Mouse (Mus musculus) CH12.LX (cell line): Measurements from ENCODE around the gene Cdkl5. TPM values are rescaled to one million over a fixed set of nuclear protein-coding genes. Genes with fewer than 3 reads are reported as not detected.

Experiments
- DNase-seq: peaks from one replicate; pipeline ENCODE4 v3.0.0-alpha.2; 2013; ENCODE audit errors: extremely low read depth
- H3K27ac ChIP-seq: 2 replicates; pipeline ENCODE4 v1.5.1; 2012; ENCODE audit warnings: low read depth, mild to moderate bottlenecking, control low read depth, moderate library complexity; ENCODE audit not compliant: insufficient read depth
- H3K27me3 ChIP-seq: replicated peaks from 2 replicates; pipeline ENCODE3; 2012; ENCODE audit warnings: inconsistent platforms
- H3K36me3 ChIP-seq, 2 experiments: replicated peaks in 1 of 2; 2 replicates each; pipeline versions ENCODE3 to v1.6.1; 2012; ENCODE audit warnings: inconsistent platforms in 1 of 2, low read length in 1 of 2, mild to moderate bottlenecking in 1 of 2, mixed read lengths in 1 of 2, moderate library complexity in 1 of 2; ENCODE audit not compliant: control insufficient read depth in 1 of 2, insufficient read depth in 1 of 2
- H3K4me1 ChIP-seq, 2 experiments: 2 replicates each; pipeline ENCODE4 v1.6.1; 2012; ENCODE audit warnings: inconsistent platforms in 1 of 2, moderate library complexity in 1 of 2; ENCODE audit not compliant: insufficient read depth in 2 of 2, control insufficient read depth in 1 of 2
- H3K4me2 ChIP-seq: 2 replicates; pipeline ENCODE4 v1.6.1; 2012; ENCODE audit warnings: low read depth, mild to moderate bottlenecking, control low read depth; ENCODE audit not compliant: poor library complexity, insufficient read depth, severe bottlenecking
- H3K4me3 ChIP-seq, 3 experiments: fragments of 150-350 bp in 1 of 3; sonication (generic) in 1 of 3; replicated peaks in 1 of 3; 2 replicates each; pipeline versions ENCODE3 to v1.5.1; 2011 to 2012; ENCODE audit warnings: low read depth in 2 of 3, low read length in 2 of 3, mild to moderate bottlenecking in 2 of 3, moderate library complexity in 2 of 3, control low read depth in 1 of 3, improper control_type of control experiment in 1 of 3, inconsistent platforms in 1 of 3, mixed read lengths in 1 of 3; ENCODE audit not compliant: poor library complexity in 1 of 3
- H3K79me2 ChIP-seq: replicated peaks from 2 replicates; pipeline ENCODE4 v1.6.1; 2012; ENCODE audit warnings: mild to moderate bottlenecking, moderate library complexity; ENCODE audit not compliant: control insufficient read depth, poor library complexity, insufficient read depth, severe bottlenecking; ENCODE audit errors: extremely low read depth
- H3K9ac ChIP-seq: 2 replicates; pipeline ENCODE4 v1.6.1; 2012; ENCODE audit warnings: low read depth, mild to moderate bottlenecking, control low read depth, moderate library complexity; ENCODE audit not compliant: insufficient read depth
- H3K9me3 ChIP-seq: replicated peaks from 2 replicates; pipeline ENCODE3; 2012; ENCODE audit warnings: low read length, inconsistent platforms, mixed read lengths
- BHLHE40 ChIP-seq: IDR thresholded peaks from 2 replicates; pipeline ENCODE4 v1.6.1; 2011; ENCODE audit warnings: mild to moderate bottlenecking, low read depth, low read length, improper control_type of control experiment
- CHD1 ChIP-seq: IDR thresholded peaks from 2 replicates; pipeline ENCODE4 v1.6.1; 2012; ENCODE audit warnings: low read depth, low read length, improper control_type of control experiment, inconsistent platforms
- CTCF ChIP-seq, 2 experiments: IDR thresholded peaks in 1 of 2; conservative IDR thresholded peaks in 1 of 2; 2 replicates each; pipeline ENCODE4 v1.5.1; 2011 to 2012; ENCODE audit warnings: low read depth in 2 of 2, low read length in 2 of 2, improper control_type of control experiment in 1 of 2, inconsistent platforms in 1 of 2, mild to moderate bottlenecking in 1 of 2, moderate library complexity in 1 of 2
- E2F4 ChIP-seq: IDR thresholded peaks from 2 replicates; pipeline ENCODE4 v1.6.1; 2011; ENCODE audit warnings: low read depth, low read length, improper control_type of control experiment; ENCODE audit not compliant: insufficient replicate concordance
- EP300 ChIP-seq: IDR thresholded peaks from 2 replicates; pipeline ENCODE4 v1.6.1; 2011; ENCODE audit warnings: low read length, improper control_type of control experiment
- GABPA ChIP-seq: IDR thresholded peaks from 2 replicates; pipeline ENCODE4 v1.6.1; 2012; ENCODE audit warnings: low read depth, low read length, improper control_type of control experiment, inconsistent platforms; ENCODE audit not compliant: insufficient replicate concordance
- HCFC1 ChIP-seq: IDR thresholded peaks from 2 replicates; pipeline ENCODE4 v1.6.1; 2012; ENCODE audit warnings: low read depth, mild to moderate bottlenecking, inconsistent platforms, low read length, improper control_type of control experiment
- KAT2A ChIP-seq: IDR thresholded peaks from 2 replicates; pipeline ENCODE4 v1.6.1; 2012; ENCODE audit warnings: low read length, improper control_type of control experiment, inconsistent platforms; ENCODE audit not compliant: insufficient replicate concordance
- MAFK ChIP-seq: IDR thresholded peaks from 2 replicates; pipeline ENCODE4 v1.6.1; 2011; ENCODE audit warnings: low read length, improper control_type of control experiment; ENCODE audit not compliant: insufficient replicate concordance
- MEF2A ChIP-seq: IDR thresholded peaks from 2 replicates; pipeline ENCODE4 v1.6.1; 2014; ENCODE audit warnings: low read depth, mild to moderate bottlenecking, inconsistent platforms, low read length, improper control_type of control experiment, borderline replicate concordance
- MYC ChIP-seq: IDR thresholded peaks from 2 replicates; pipeline ENCODE4 v1.6.1; 2011; ENCODE audit warnings: low read depth, mild to moderate bottlenecking, improper control_type of control experiment, low read length
- NELFE ChIP-seq: IDR thresholded peaks from 2 replicates; pipeline ENCODE4 v1.6.1; 2011; ENCODE audit warnings: low read depth, low read length, improper control_type of control experiment
- RAD21 ChIP-seq: IDR thresholded peaks from 2 replicates; pipeline ENCODE4 v1.6.1; 2011; ENCODE audit warnings: low read depth, mild to moderate bottlenecking, low read length, improper control_type of control experiment, moderate library complexity
- SIN3A ChIP-seq: IDR thresholded peaks from 2 replicates; pipeline ENCODE4 v1.6.1; 2012; ENCODE audit warnings: low read length, improper control_type of control experiment, inconsistent platforms
- SMC3 ChIP-seq: IDR thresholded peaks from 2 replicates; pipeline ENCODE4 v1.6.1; 2011; ENCODE audit warnings: low read depth, low read length, improper control_type of control experiment
- TBP ChIP-seq: conservative IDR thresholded peaks from 2 replicates; pipeline ENCODE4 v1.6.1; 2011; ENCODE audit warnings: low read depth, low read length, improper control_type of control experiment
- TCF12 ChIP-seq: IDR thresholded peaks from 2 replicates; pipeline ENCODE4 v1.6.1; 2014; ENCODE audit warnings: low read depth, mild to moderate bottlenecking, inconsistent platforms, low read length, improper control_type of control experiment
- USF1 ChIP-seq: IDR thresholded peaks from 2 replicates; pipeline ENCODE4 v1.6.1; 2014; ENCODE audit warnings: low read depth, mild to moderate bottlenecking, inconsistent platforms, low read length, improper control_type of control experiment
- USF2 ChIP-seq: conservative IDR thresholded peaks from 2 replicates; pipeline ENCODE4 v1.6.1; 2011; ENCODE audit warnings: low read depth, low read length, improper control_type of control experiment
- dilution Hi-C: fragments of 300-500 bp; cut with MboI; formaldehyde crosslinking; loops from 2 replicates; pipeline ENCODE4 v1.14.3; 2020; ENCODE audit warnings: low sequenced_read_pairs; ENCODE audit not compliant: extremely low pct_unique_long_range_greater_than_20kb, extremely low pct_ligation_motif_present
- in situ Hi-C: fragments of 300-500 bp; cut with MboI; formaldehyde crosslinking; loops from 3 replicates; pipeline ENCODE4 v1.14.3; 2019; ENCODE audit warnings: low sequenced_read_pairs, low pct_ligation_motif_present, low pct_unique_long_range_greater_than_20kb, mixed read lengths
- polyA plus RNA-seq: library from polyadenylated mRNA; unstranded; fragments of >175 nt; gene quantifications from 2 replicates; pipeline ENCODE4 v1.2.1, GENCODE M21; 2012; ENCODE audit warnings: low read depth; ENCODE audit not compliant: insufficient read length
- total RNA-seq, 2 experiments: library from RNA; depleted of rRNA; stranded (reverse); fragments of 300-350 nt in 1 of 2; fragments of >200 nt in 1 of 2; gene quantifications; 2 replicates each; pipeline ENCODE4 v1.2.3; 2012 to 2014

The Cdkl5 gene
- total and polyA plus RNA-seq, 3 experiments = 0.25 to 0.63 (median 0.30) TPM

GRCm38 (mm10) chrX:160919022-160919637 lies 75.4 kb downstream of the Cdkl5 start:
- no peaks in the 10 kb centered on the region for H3K4me1 ChIP-seq
- no peaks in the 10 kb centered on the region for H3K79me2 ChIP-seq
- H3K4me2 ChIP-seq = no peak overlapping the region
- no peaks in the 10 kb centered on the region for H3K36me3 ChIP-seq
- H3K4me3 ChIP-seq = no peak overlapping the region
- in situ Hi-C loops (no loop called here), dilution Hi-C loops (no loop called here)
- TF ChIP-seq TBP = no peak
- no peak for TF ChIP-seq RAD21
- TF ChIP-seq MEF2A = no peak
- TF ChIP-seq EP300 = no peak
- no peak for TF ChIP-seq NELFE
- TF ChIP-seq SIN3A = no peak
- no peak for TF ChIP-seq TCF12
- no peak for TF ChIP-seq USF2
- TF ChIP-seq HCFC1 = no peak
- TF ChIP-seq USF1 = no peak
- TF ChIP-seq GABPA = no peak
- no peak for TF ChIP-seq E2F4
- no peaks in the 10 kb centered on the region for H3K27me3 ChIP-seq
- H3K27ac ChIP-seq = no peak overlapping the region
- no peak overlapping the region for H3K9ac ChIP-seq
- no peak for DNase-seq
- H3K9me3 ChIP-seq = no peaks in the 10 kb centered on the region

- dilution Hi-C loops = no loop called here
- no peak for DNase-seq
- H3K4me2 ChIP-seq = no peak within 1 kb of the TSS
- no peaks in the 10 kb centered on the region for H3K27me3 ChIP-seq
- no peak within 1 kb of the TSS for H3K27ac ChIP-seq
- TF ChIP-seq MAFK (no peak), MYC (no peak), CTCF (conservative IDR thresholded peaks at IDR 0.05 in 1 of 2, IDR thresholded peaks at IDR 0.05 in 1 of 2; ENCODE audit: low read depth in 2 of 2, low read length in 2 of 2) (no peak), SMC3 (no peak), CHD1 (no peak), GABPA (no peak), BHLHE40 (no peak), TBP (no peak), KAT2A (no peak), TCF12 (no peak), RAD21 (no peak)
- H3K4me1 ChIP-seq = no peaks in the 10 kb centered on the region
- no peak within 1 kb of the TSS for H3K4me3 ChIP-seq
- H3K9ac ChIP-seq = no peak within 1 kb of the TSS
- H3K36me3 ChIP-seq = no peaks in the 10 kb centered on the region
- H3K9me3 ChIP-seq = no peaks in the 10 kb centered on the region
- in situ Hi-C loops = no loop called here
- no peaks in the 10 kb centered on the region for H3K79me2 ChIP-seq
Measured at GRCm38 (mm10) chrX:160906952-160907351, 87.6 kb downstream of the Cdkl5 start, which contains the start of gene Gja6. Gene Gja6, minus strand, starts transcription at chrX:160907052.
